Mouse (Mus musculus) MEL (cell line): ENCODE measurements around the gene Isy1. TPM values are rescaled to one million over a fixed set of nuclear protein-coding genes. Genes with fewer than 3 reads are reported as not detected.

Source experiments
- DNase-seq: peaks from one replicate; pipeline ENCODE4 v3.0.0; 2011; ENCODE audit warnings: low read depth, low spot score
- H3K27ac ChIP-seq: 2 replicates; pipeline ENCODE4 v1.5.1; 2012; ENCODE audit warnings: low read depth, mild to moderate bottlenecking, control low read depth, low read length, moderate library complexity; ENCODE audit not compliant: control insufficient read depth
- H3K27me3 ChIP-seq, 2 experiments: fragments of 150-350 bp in 1 of 2; sonication (generic) in 1 of 2; 2 replicates each; pipeline ENCODE4 v1.6.1; 2012; ENCODE audit warnings: low read length in 2 of 2, mild to moderate bottlenecking in 2 of 2, improper control_type of control experiment in 1 of 2, moderate library complexity in 1 of 2; ENCODE audit not compliant: insufficient read depth in 2 of 2, control insufficient read depth in 1 of 2
- H3K36me3 ChIP-seq, 2 experiments: 2 replicates each; pipeline ENCODE4 v1.6.1; 2012 to 2014; ENCODE audit warnings: low read length in 2 of 2, improper control_type of control experiment in 1 of 2, inconsistent platforms in 1 of 2, mild to moderate bottlenecking in 1 of 2; ENCODE audit not compliant: insufficient read depth in 2 of 2, control insufficient read depth in 1 of 2
- H3K4me1 ChIP-seq, 2 experiments: fragments of 150-350 bp in 1 of 2; sonication (generic) in 1 of 2; 2 replicates each; pipeline ENCODE4 v1.6.1; 2012; ENCODE audit warnings: low read length in 2 of 2, improper control_type of control experiment in 1 of 2, mild to moderate bottlenecking in 1 of 2; ENCODE audit not compliant: insufficient read depth in 2 of 2, control insufficient read depth in 1 of 2
- H3K4me3 ChIP-seq, 2 experiments: fragments of 150-350 bp in 1 of 2; sonication (generic) in 1 of 2; 2 replicates each; pipeline ENCODE4 v1.5.1; 2012; ENCODE audit warnings: low read depth in 2 of 2, low read length in 2 of 2, mild to moderate bottlenecking in 2 of 2, moderate library complexity in 2 of 2, control low read depth in 1 of 2, improper control_type of control experiment in 1 of 2; ENCODE audit not compliant: control insufficient read depth in 1 of 2, insufficient read depth in 1 of 2
- H3K79me2 ChIP-seq: 2 replicates; pipeline ENCODE4 v1.6.1; 2012; ENCODE audit warnings: mild to moderate bottlenecking, low read length, moderate library complexity; ENCODE audit not compliant: control insufficient read depth, poor library complexity, insufficient read depth
- H3K9ac ChIP-seq: 2 replicates; pipeline ENCODE4 v1.6.1; 2012; ENCODE audit warnings: low read depth, mild to moderate bottlenecking, control low read depth, low read length, moderate library complexity; ENCODE audit not compliant: control insufficient read depth, poor library complexity, severe bottlenecking
- H3K9me3 ChIP-seq: fragments of 150-350 bp; sonication (generic); replicated peaks from 2 replicates; pipeline ENCODE4 v1.6.1; 2012; ENCODE audit warnings: mild to moderate bottlenecking, low read length, improper control_type of control experiment, moderate library complexity; ENCODE audit not compliant: insufficient read depth
- CTCF ChIP-seq, 3 experiments: IDR thresholded peaks in 2 of 3; conservative IDR thresholded peaks in 1 of 3; 2 replicates each; pipeline ENCODE4 v1.5.1; 2011 to 2012; ENCODE audit warnings: low read length in 3 of 3, low read depth in 2 of 3, mild to moderate bottlenecking in 2 of 3, improper control_type of control experiment in 1 of 3, inconsistent platforms in 1 of 3, mixed read lengths in 1 of 3, moderate library complexity in 1 of 3; ENCODE audit not compliant: control insufficient read depth in 1 of 3, insufficient read depth in 1 of 3, poor library complexity in 1 of 3, severe bottlenecking in 1 of 3
- E2F4 ChIP-seq: IDR thresholded peaks from 2 replicates; pipeline ENCODE4 v1.6.1; 2011; ENCODE audit warnings: low read depth, low read length, improper control_type of control experiment, borderline replicate concordance
- EP300 ChIP-seq, 2 experiments: IDR thresholded peaks; 2 replicates each; pipeline ENCODE4 v1.6.1; 2011; ENCODE audit warnings: improper control_type of control experiment in 2 of 2, low read length in 2 of 2, low read depth in 1 of 2, mild to moderate bottlenecking in 1 of 2
- ETS1 ChIP-seq: IDR thresholded peaks from 2 replicates; pipeline ENCODE4 v1.6.1; 2012; ENCODE audit warnings: low read depth, mild to moderate bottlenecking, inconsistent platforms, low read length, improper control_type of control experiment, moderate library complexity
- GABPA ChIP-seq: IDR thresholded peaks from 2 replicates; pipeline ENCODE4 v1.6.1; 2012; ENCODE audit warnings: low read depth, mild to moderate bottlenecking, inconsistent platforms, low read length, improper control_type of control experiment, moderate library complexity
- GATA1 ChIP-seq: IDR thresholded peaks from 2 replicates; pipeline ENCODE4 v1.6.1; 2011; ENCODE audit warnings: low read depth, low read length, improper control_type of control experiment
- JUND ChIP-seq: IDR thresholded peaks from 2 replicates; pipeline ENCODE4 v1.6.1; 2011; ENCODE audit warnings: low read depth, mild to moderate bottlenecking, improper control_type of control experiment, low read length
- KAT2A ChIP-seq: conservative IDR thresholded peaks from 2 replicates; pipeline ENCODE4 v1.6.1; 2012; ENCODE audit warnings: low read depth, low read length, improper control_type of control experiment, inconsistent platforms
- MAFK ChIP-seq: IDR thresholded peaks from 2 replicates; pipeline ENCODE4 v1.6.1; 2011; ENCODE audit warnings: low read depth, mild to moderate bottlenecking, low read length, improper control_type of control experiment, borderline replicate concordance
- MXI1 ChIP-seq: IDR thresholded peaks from 2 replicates; pipeline ENCODE4 v1.6.1; 2011; ENCODE audit warnings: mild to moderate bottlenecking, low read depth, low read length, improper control_type of control experiment
- POLR2AphosphoS2 ChIP-seq: IDR thresholded peaks from 2 replicates; pipeline ENCODE4 v1.6.1; 2011; ENCODE audit warnings: low read length, improper control_type of control experiment
- POLR2AphosphoS5 ChIP-seq: IDR thresholded peaks from 2 replicates; pipeline ENCODE4 v1.6.1; 2012; ENCODE audit warnings: low read depth, borderline replicate concordance, mild to moderate bottlenecking, inconsistent platforms, low read length, moderate library complexity, mixed read lengths
- RAD21 ChIP-seq: IDR thresholded peaks from 2 replicates; pipeline ENCODE4 v1.6.1; 2011; ENCODE audit warnings: mild to moderate bottlenecking, low read depth, low read length, improper control_type of control experiment
- RCOR1 ChIP-seq: IDR thresholded peaks from 2 replicates; pipeline ENCODE4 v1.6.1; 2012; ENCODE audit warnings: low read depth, mild to moderate bottlenecking, inconsistent platforms, low read length, improper control_type of control experiment
- SIN3A ChIP-seq: IDR thresholded peaks from 2 replicates; pipeline ENCODE4 v1.6.1; 2012; ENCODE audit warnings: low read length, improper control_type of control experiment, inconsistent platforms
- SMC3 ChIP-seq: IDR thresholded peaks from 2 replicates; pipeline ENCODE4 v1.6.1; 2011; ENCODE audit warnings: low read depth, low read length, improper control_type of control experiment
- TAL1 ChIP-seq: IDR thresholded peaks from 2 replicates; pipeline ENCODE4 v1.6.1; 2012; ENCODE audit warnings: mild to moderate bottlenecking, inconsistent platforms, low read length, moderate library complexity, mixed read lengths
- USF1 ChIP-seq: IDR thresholded peaks from 2 replicates; pipeline ENCODE4 v1.6.1; 2014; ENCODE audit warnings: low read depth, mild to moderate bottlenecking, inconsistent platforms, low read length, improper control_type of control experiment, moderate library complexity
- USF2 ChIP-seq, 2 experiments: IDR thresholded peaks; 2 replicates each; pipeline ENCODE4 v1.6.1; 2011 to 2012; ENCODE audit warnings: improper control_type of control experiment in 2 of 2, low read length in 2 of 2, borderline replicate concordance in 1 of 2, inconsistent platforms in 1 of 2, low read depth in 1 of 2, mild to moderate bottlenecking in 1 of 2; ENCODE audit not compliant: insufficient read depth in 1 of 2
- ZC3H11A ChIP-seq: IDR thresholded peaks from 2 replicates; pipeline ENCODE4 v1.6.1; 2012; ENCODE audit warnings: low read depth, mild to moderate bottlenecking, inconsistent platforms, low read length, improper control_type of control experiment
- ZKSCAN1 ChIP-seq: IDR thresholded peaks from 2 replicates; pipeline ENCODE4 v1.6.1; 2012; ENCODE audit warnings: low read depth, mild to moderate bottlenecking, inconsistent platforms, low read length, improper control_type of control experiment, moderate library complexity
- ZMIZ1 ChIP-seq: IDR thresholded peaks from 2 replicates; pipeline ENCODE4 v1.6.1; 2012; ENCODE audit warnings: low read depth, mild to moderate bottlenecking, inconsistent platforms, low read length, improper control_type of control experiment, moderate library complexity
- ZNF384 ChIP-seq: IDR thresholded peaks from 2 replicates; pipeline ENCODE4 v1.6.1; 2012; ENCODE audit warnings: low read depth, mild to moderate bottlenecking, inconsistent platforms, low read length, improper control_type of control experiment
- polyA plus RNA-seq, 2 experiments: library from polyadenylated mRNA; stranded (reverse) in 1 of 2; unstranded in 1 of 2; fragments of >175 nt in 1 of 2; fragments of >200 nt in 1 of 2; gene quantifications; 2 replicates each; pipeline versions ENCODE4 v1.2.1 to v1.2.4; 2012; ENCODE audit warnings: low replicate concordance in 2 of 2, low read depth in 1 of 2; ENCODE audit not compliant: insufficient read length in 2 of 2, insufficient read depth in 1 of 2, missing spikeins in 1 of 2
- total RNA-seq: library from RNA; depleted of rRNA; stranded (reverse); fragments of 300-350 nt; gene quantifications from 2 replicates; pipeline ENCODE4 v1.2.3, GENCODE M21; 2012

Gene Isy1
- total and polyA plus RNA-seq, 3 experiments, result 64.5 to 115 TPM; not detected in 1

GRCm38 (mm10) chr6:87870440-87870839 is 31.8 kb upstream of the Isy1 start:
- no peaks in the 10 kb centered on the region for H3K79me2 ChIP-seq
- H3K4me1 ChIP-seq, result peaks cover 12 to 25% of the 10 kb centered on the region in 2 experiments
- no peak overlapping the region for H3K4me3 ChIP-seq
- TF ChIP-seq ZKSCAN1 (no peak), CTCF (IDR thresholded peaks at IDR 0.05 in 2 of 3, conservative IDR thresholded peaks at IDR 0.05 in 1 of 3; ENCODE audit: control insufficient read depth in 1 of 3, insufficient read depth in 1 of 3, low read depth in 2 of 3, low read length in 3 of 3, poor library complexity in 1 of 3, severe bottlenecking in 1 of 3) (no peak), RAD21 (no peak), USF1 (no peak), ZNF384 (0 out of 2 replicates have a peak, but pooled peaks have one; percentile 7)
- peaks cover 0 to 27% of the 10 kb centered on the region in 2 experiments; a peak in 2 of 4 replicates for H3K36me3 ChIP-seq
- no peaks in the 10 kb centered on the region for H3K9me3 ChIP-seq
- no peak overlapping the region for H3K27ac ChIP-seq
- no peak for DNase-seq
- H3K27me3 ChIP-seq, result no peaks in the 10 kb centered on the region; a peak in 1 of 4 replicates
- H3K9ac ChIP-seq, result no peak overlapping the region

GRCm38 (mm10) chr6:87868871-87869506 is 30.4 kb upstream of the Isy1 start:
- Histone ChIP-seq H3K27me3 (no peaks in the 10 kb centered on the region), H3K9ac (peak overlapping the region; percentile 15; the same call in 1 of the 2 replicates), H3K9me3 (no peaks in the 10 kb centered on the region), H3K36me3 (peaks cover 0 to 27% of the 10 kb centered on the region in 2 experiments; a peak in 2 of 4 replicates), H3K79me2 (no peaks in the 10 kb centered on the region), H3K4me3 (0 out of 4 replicates have a peak overlapping the region, but pooled peaks of 1 of the 2 experiments have one; percentile 8), H3K27ac (0 out of 2 replicates have a peak overlapping the region, but pooled peaks have one; percentile 16), H3K4me1 (peaks cover 12 to 25% of the 10 kb centered on the region in 2 experiments)
- peak; percentile 81 for DNase-seq
- TF ChIP-seq ZMIZ1, result no peak
- 0 out of 2 replicates have a peak, but pooled peaks have one; percentile 28 for TF ChIP-seq ETS1
- peak; percentile 14; the same call in 1 of the 2 replicates for TF ChIP-seq TAL1
- 0 out of 2 replicates have a peak, but pooled peaks have one; percentile 48 for TF ChIP-seq JUND
- no peak for TF ChIP-seq KAT2A
- no peak for TF ChIP-seq ZC3H11A

GRCm38 (mm10) chr6:87867256-87867655 is 28.7 kb upstream of the Isy1 start:
- no peak overlapping the region for H3K4me3 ChIP-seq
- H3K36me3 ChIP-seq, result peaks cover 0 to 27% of the 10 kb centered on the region in 2 experiments; a peak in 2 of 4 replicates
- no peaks in the 10 kb centered on the region for H3K9me3 ChIP-seq
- H3K79me2 ChIP-seq, result no peaks in the 10 kb centered on the region
- H3K27ac ChIP-seq, result peak overlapping the region; percentile 42
- H3K9ac ChIP-seq, result no peak overlapping the region; the same call in 1 of the 2 replicates
- no peaks in the 10 kb centered on the region for H3K27me3 ChIP-seq
- peak; percentile 76 for DNase-seq
- TF ChIP-seq ETS1 (peak; percentile 84), GATA1 (peak; percentile 61), ZKSCAN1 (no peak), POLR2AphosphoS2 (no peak), USF2 (IDR thresholded peaks at IDR 0.05; ENCODE audit: borderline replicate concordance in 1 of 2, insufficient read depth in 1 of 2, low read depth in 1 of 2, low read length in 2 of 2) (no peak), ZNF384 (no peak), E2F4 (no peak), RCOR1 (peak; percentile 80), SMC3 (no peak), MAFK (peak; percentile 93), GABPA (peak; percentile 86), MXI1 (0 out of 2 replicates have a peak, but pooled peaks have one; percentile 13), POLR2AphosphoS5 (no peak), ZMIZ1 (no peak), TAL1 (peak; percentile 15; the same call in 1 of the 2 replicates), EP300 (IDR thresholded peaks at IDR 0.05; ENCODE audit: low read depth in 1 of 2, low read length in 2 of 2) (peak; percentile 68), SIN3A (peak; percentile 56), ZC3H11A (no peak)
- peaks cover 12 to 28% of the 10 kb centered on the region in 2 experiments for H3K4me1 ChIP-seq
